Mouse (Mus musculus) spleen, adult 2 months (tissue): ENCODE data around the gene Apof. TPM values are rescaled to one million over a fixed set of nuclear protein-coding genes. Genes with fewer than 3 reads are reported as not detected.

ENCODE experiments used
- DNase-seq, 2 experiments: peaks; one replicate each; pipeline versions ENCODE4 v3.0.0 to v3.0.0-alpha.2; 2012 to 2021; ENCODE audit warnings: low spot score in 2 of 2, low read depth in 1 of 2
- H3K27ac ChIP-seq: fragments of 200-500 bp; 2 replicates; pipeline ENCODE4 v1.5.1; 2012; ENCODE audit warnings: low read length, inconsistent platforms; ENCODE audit not compliant: insufficient read depth
- H3K27me3 ChIP-seq: fragments of 200-500 bp; 2 replicates; pipeline ENCODE4 v1.6.1; 2012; ENCODE audit warnings: mild to moderate bottlenecking, moderate library complexity, low read length, inconsistent platforms; ENCODE audit not compliant: control insufficient read depth, insufficient read depth
- H3K36me3 ChIP-seq: fragments of 200-500 bp; 2 replicates; pipeline ENCODE4 v1.6.1; 2012; ENCODE audit warnings: mild to moderate bottlenecking, low read length, inconsistent platforms; ENCODE audit not compliant: control insufficient read depth, insufficient read depth
- H3K4me1 ChIP-seq: fragments of 200-500 bp; 2 replicates; pipeline ENCODE4 v1.6.1; 2011; ENCODE audit warnings: inconsistent platforms; ENCODE audit not compliant: control insufficient read depth, insufficient read depth, insufficient read length
- H3K4me3 ChIP-seq: fragments of 200-500 bp; 2 replicates; pipeline ENCODE4 v1.5.1; 2011; ENCODE audit warnings: mild to moderate bottlenecking, inconsistent platforms; ENCODE audit not compliant: insufficient read depth, insufficient read length; ENCODE audit errors: extremely low read depth
- CTCF ChIP-seq: fragments of 200-500 bp; IDR thresholded peaks from 2 replicates; pipeline ENCODE4 v1.5.1; 2011; ENCODE audit warnings: mild to moderate bottlenecking, inconsistent platforms; ENCODE audit not compliant: insufficient read depth, insufficient read length, insufficient replicate concordance; ENCODE audit errors: extremely low read depth
- POLR2A ChIP-seq: fragments of 200-500 bp; IDR thresholded peaks from 2 replicates; pipeline ENCODE4 v1.6.1; 2011; ENCODE audit warnings: low read depth, low read length, inconsistent platforms
- WGBS: fragments of 180-500 bp; shearing (Covaris S2); methylation state at CpG from one replicate; pipeline ENCODE4 v1.1.7; 2018; 5-methylcytosine and 5-hydroxymethylcytosine counted together
- polyA plus RNA-seq: library from polyadenylated mRNA; depleted of rRNA; stranded (reverse); fragments of >200 nt; gene quantifications from 2 replicates; pipeline ENCODE4 v1.2.3, GENCODE M21; 2012

Apof gene
- polyA plus RNA-seq, 1 experiment: 1.0 TPM

DNA sequence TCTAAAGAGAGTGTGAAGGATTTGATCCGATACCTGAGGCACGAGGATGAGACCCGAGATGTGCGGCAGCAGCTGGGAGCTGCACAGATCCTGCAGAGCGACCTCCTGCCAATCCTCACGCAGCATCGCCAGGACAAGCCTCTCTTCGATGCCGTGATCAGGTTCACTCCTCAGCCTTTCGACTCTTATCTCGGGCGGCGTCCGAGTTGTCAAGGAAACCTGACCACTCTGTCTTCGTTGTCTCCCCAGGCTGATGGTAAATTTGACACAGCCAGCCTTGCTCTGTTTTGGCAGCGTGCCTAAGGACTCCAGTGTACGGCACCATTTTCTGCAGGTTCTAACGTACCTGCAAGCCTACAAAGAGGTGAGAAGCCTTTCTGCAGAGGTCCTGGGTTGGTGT is 28.3 kb upstream of the Apof start:
- no peaks in the 10 kb centered on the region for H3K4me1 ChIP-seq
- peaks cover 6% of the 10 kb centered on the region for H3K36me3 ChIP-seq
- no peak overlapping the region for H3K4me3 ChIP-seq
- no peak for DNase-seq
- H3K27me3 ChIP-seq: no peaks in the 10 kb centered on the region
- TF ChIP-seq POLR2A (no peak), CTCF (no peak)
- 89% methylated on average over 18 of the region's 18 CpGs for WGBS
- H3K27ac ChIP-seq: no peak overlapping the region

DNA sequence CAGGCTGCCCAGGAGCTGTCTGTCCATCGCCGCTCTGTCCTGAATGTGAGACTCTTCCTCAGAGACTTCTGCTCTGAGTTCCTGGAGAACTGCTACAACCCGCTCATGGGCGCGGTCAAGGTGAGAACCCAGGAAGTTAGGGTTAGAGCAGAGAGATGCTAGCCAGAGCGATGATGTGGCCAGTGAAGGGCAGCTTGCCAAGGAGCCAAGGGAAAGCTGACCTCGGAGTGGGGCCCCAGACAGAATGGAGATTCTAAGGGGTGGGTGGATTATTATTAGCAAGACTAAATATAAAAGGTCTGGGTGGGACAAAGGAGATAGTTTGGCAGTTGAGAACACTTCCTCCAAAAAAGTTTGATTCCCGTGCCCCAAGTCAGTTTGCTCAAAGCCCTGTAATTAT is 25.2 kb upstream of the Apof start:
- Histone ChIP-seq H3K36me3 (peaks cover 8% of the 10 kb centered on the region), H3K27me3 (no peaks in the 10 kb centered on the region), H3K4me1 (no peaks in the 10 kb centered on the region), H3K4me3 (no peak overlapping the region), H3K27ac (no peak overlapping the region)
- no peak for DNase-seq
- WGBS: 92% methylated on average over 8 of the region's 8 CpGs
- TF ChIP-seq POLR2A: no peak
- no peak for TF ChIP-seq CTCF

DNA sequence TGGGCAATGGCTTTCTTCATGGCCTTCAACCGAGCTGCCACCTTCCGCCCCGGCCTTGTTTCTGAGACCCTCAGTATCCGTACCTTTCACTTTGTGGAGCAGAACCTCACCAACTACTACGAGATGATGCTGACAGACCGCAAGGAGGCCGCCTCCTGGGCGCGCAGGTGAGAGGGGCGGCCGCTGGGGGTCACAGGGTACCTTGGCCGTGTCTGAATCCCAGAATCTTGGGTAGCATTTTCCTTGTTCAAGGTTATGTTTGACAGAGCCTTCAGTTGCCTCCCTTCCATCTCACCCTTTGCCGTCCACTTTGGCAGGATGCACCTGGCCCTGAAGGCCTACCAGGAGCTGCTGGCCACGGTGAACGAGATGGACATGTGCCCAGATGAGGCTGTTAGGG is 24.4 kb upstream of the Apof start:
- no peak overlapping the region for H3K4me3 ChIP-seq
- WGBS: 97% methylated on average over 15 of the region's 15 CpGs
- H3K27ac ChIP-seq: no peak overlapping the region
- H3K4me1 ChIP-seq: no peaks in the 10 kb centered on the region
- peaks cover 10% of the 10 kb centered on the region for H3K36me3 ChIP-seq
- H3K27me3 ChIP-seq: no peaks in the 10 kb centered on the region
- DNase-seq: no peak
- no peak for TF ChIP-seq CTCF
- no peak for TF ChIP-seq POLR2A

DNA sequence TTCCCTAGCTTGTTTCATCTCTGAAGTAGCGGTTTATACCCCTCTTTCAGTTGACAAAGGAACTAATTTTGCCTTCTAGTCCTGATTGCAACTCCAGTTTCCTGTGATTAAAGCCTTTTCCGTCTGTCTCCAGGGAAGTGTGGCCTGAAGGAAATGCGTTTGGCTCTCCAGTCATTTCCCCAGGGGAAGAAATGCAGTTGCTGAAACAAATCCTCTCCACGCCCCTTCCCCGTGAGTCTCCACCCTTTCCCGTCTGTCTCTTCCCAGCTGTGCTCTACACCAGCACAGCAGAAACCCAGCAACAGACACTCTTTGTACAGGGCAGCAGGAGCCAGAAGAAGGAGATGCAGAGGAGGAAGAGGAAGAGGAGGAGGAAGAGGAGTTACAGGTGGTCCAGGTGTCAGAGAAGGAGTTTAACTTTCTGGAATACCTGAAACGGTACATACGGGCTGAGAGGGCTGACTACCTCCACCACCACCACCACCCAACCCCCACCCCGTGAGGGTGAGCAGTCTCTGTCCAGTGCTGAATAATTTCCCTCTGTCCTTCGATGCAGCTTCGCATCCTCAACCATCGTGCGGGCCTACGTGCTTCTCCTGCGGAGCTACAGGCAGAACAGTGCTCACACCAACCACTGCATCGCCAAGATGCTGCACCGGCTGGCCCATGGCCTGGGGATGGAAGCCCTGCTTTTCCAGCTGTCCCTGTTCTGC is 21.3 kb upstream of the Apof start:
- DNase-seq: no peak
- 0 out of 2 replicates have a peak overlapping the region, but pooled peaks have one; percentile 11 for H3K4me3 ChIP-seq
- H3K27ac ChIP-seq: 0 out of 2 replicates have a peak overlapping the region, but pooled peaks have one; percentile 19
- no peaks in the 10 kb centered on the region for H3K27me3 ChIP-seq
- TF ChIP-seq CTCF (no peak), POLR2A (no peak)
- H3K36me3 ChIP-seq: peaks cover 21% of the 10 kb centered on the region
- no peaks in the 10 kb centered on the region for H3K4me1 ChIP-seq
- 87% methylated on average over 17 of the region's 17 CpGs for WGBS

DNA sequence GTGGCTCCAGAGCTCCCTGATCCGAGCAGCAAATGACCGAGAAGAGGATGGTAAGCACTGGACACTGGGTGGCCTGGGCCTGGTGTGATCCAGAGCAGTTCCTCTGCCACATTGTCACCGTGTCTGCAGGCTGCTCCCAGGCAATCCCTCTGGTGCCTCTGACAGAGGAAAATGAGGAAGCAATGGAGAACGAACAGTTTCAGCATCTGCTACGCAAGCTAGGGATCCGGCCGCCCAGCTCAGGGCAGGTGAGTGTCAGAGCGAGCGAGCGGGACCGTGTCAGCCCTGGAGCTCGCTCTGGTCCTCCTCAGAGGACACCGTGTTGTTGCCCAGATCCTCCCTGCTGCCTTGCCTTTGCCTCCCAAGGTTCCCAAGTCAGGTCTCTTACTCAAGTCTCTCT is 17.9 kb upstream of the Apof start:
- H3K36me3 ChIP-seq: peaks cover 18% of the 10 kb centered on the region
- WGBS: 94% methylated on average over 13 of the region's 13 CpGs
- no peak for TF ChIP-seq CTCF
- TF ChIP-seq POLR2A: no peak
- no peak overlapping the region for H3K27ac ChIP-seq
- no peaks in the 10 kb centered on the region for H3K27me3 ChIP-seq
- H3K4me3 ChIP-seq: no peak overlapping the region
- no peak for DNase-seq
- H3K4me1 ChIP-seq: no peaks in the 10 kb centered on the region

DNA sequence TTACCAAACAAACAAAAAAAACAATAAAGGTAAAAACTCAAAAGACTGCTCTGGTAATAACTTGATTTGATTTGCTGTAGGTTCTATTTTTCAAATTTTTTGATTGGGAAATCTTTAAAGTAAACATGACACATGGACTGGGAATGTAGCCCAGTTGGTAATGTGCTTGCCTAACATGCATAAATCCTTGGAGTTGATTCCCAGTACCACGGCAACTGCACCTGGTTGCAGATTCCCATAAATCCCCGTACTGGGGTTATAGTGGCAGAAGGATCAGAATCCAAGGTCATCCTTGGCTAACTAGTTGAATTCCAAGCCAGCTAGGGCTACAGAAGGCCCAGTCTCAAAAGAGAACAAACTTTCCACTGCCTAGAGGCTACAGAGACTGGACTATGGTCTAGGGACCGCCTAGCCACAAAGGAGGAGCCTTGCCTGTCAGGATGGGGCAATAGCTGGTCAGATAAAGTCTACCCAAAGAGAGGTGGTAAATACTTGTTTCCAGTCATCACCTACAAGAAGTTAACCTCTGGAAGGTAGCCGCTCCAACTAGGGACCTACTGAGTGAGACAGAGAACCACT is 14.7 kb upstream of the Apof start, which contains the start of gene Apon:
TSS of gene Apon (plus strand) at position 420 of the 579 bp plus-strand sequence.
- H3K4me1 ChIP-seq: no peaks in the 10 kb centered on the region
- H3K36me3 ChIP-seq: peaks cover 14% of the 10 kb centered on the region
- WGBS: 88% methylated on average over 4 of the region's 4 CpGs
- no peaks in the 10 kb centered on the region for H3K27me3 ChIP-seq
- no peak for DNase-seq
- no peak within 1 kb of the TSS for H3K4me3 ChIP-seq
- H3K27ac ChIP-seq: no peak within 1 kb of the TSS
- TF ChIP-seq POLR2A: no peak
- TF ChIP-seq CTCF: no peak

DNA sequence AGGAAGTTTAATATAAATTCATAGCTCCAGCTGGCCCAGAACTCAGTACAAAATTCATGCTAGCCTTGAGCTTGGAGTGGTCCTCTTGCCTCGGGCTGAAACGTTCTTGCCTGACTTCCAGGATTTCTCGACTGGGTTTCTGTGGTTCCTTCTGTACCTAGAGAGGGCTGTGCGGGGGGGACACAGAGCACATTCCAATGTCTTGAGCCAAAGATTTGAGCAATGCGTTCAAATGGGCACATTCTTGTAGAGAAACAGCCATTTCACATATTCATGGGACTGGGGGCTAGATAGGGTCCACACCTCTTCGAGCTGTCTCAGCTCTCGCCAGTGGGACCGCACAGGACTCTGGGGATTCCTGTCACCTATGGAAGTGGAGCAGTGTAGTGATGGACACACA is 12.5 kb upstream of the Apof start:
- DNase-seq: no peak
- WGBS: 93% methylated on average over 8 of the region's 8 CpGs
- H3K4me3 ChIP-seq: no peak overlapping the region
- no peak for TF ChIP-seq CTCF
- no peak for TF ChIP-seq POLR2A
- H3K36me3 ChIP-seq: peaks cover 3% of the 10 kb centered on the region
- H3K27me3 ChIP-seq: no peaks in the 10 kb centered on the region
- no peak overlapping the region for H3K27ac ChIP-seq
- H3K4me1 ChIP-seq: peaks cover 9% of the 10 kb centered on the region; the same call in 1 of the 2 replicates
